Mouse (Mus musculus) T-cell, adult 2 months (primary cell): ENCODE measurements around the gene Cdc45.

Source experiments
- DNase-seq: peaks from one replicate; pipeline ENCODE4 v3.0.0; 2022; ENCODE audit warnings: low spot score

Cdc45 gene

GRCm38 (mm10) chr16:18788627-18789406, 23.0 kb downstream of the Cdc45 start:
- no peak for DNase-seq

- no peak for DNase-seq
These were observed 25.1 kb downstream of the Cdc45 start for GRCm38 (mm10) chr16:18786652-18787051.

GRCm38 (mm10) chr16:18785485-18785884, 26.3 kb downstream of the Cdc45 start:
- DNase-seq: no peak

- DNase-seq: no peak
These were observed 26.8 kb downstream of the Cdc45 start for GRCm38 (mm10) chr16:18785025-18785424.

- no peak for DNase-seq
These were observed 30.0 kb downstream of the Cdc45 start for GRCm38 (mm10) chr16:18781810-18782209.

GRCm38 (mm10) chr16:18778461-18778860, 33.3 kb downstream of the Cdc45 start:
- no peak for DNase-seq

- no peak for DNase-seq
These were observed 34.4 kb downstream of the Cdc45 start for GRCm38 (mm10) chr16:18777101-18778080.

- no peak for DNase-seq
These were observed 35.2 kb downstream of the Cdc45 start, which contains the start of gene Cldn5 for GRCm38 (mm10) chr16:18776556-18777100. TSS of gene Cldn5 (plus strand) at chr16:18776847.

GRCm38 (mm10) chr16:18775621-18776555, 35.9 kb downstream of the Cdc45 start:
- no peak for DNase-seq

GRCm38 (mm10) chr16:18773936-18774335, 37.9 kb downstream of the Cdc45 start:
- DNase-seq: no peak

GRCm38 (mm10) chr16:18769501-18769900, 42.3 kb downstream of the Cdc45 start:
- DNase-seq: no peak

- DNase-seq: no peak
These were observed 45.4 kb downstream of the Cdc45 start for GRCm38 (mm10) chr16:18766390-18766789.

GRCm38 (mm10) chr16:18762960-18763359, 48.8 kb downstream of the Cdc45 start:
- no peak for DNase-seq

GRCm38 (mm10) chr16:18761734-18762133, 50.1 kb downstream of the Cdc45 start:
- DNase-seq: no peak

- no peak for DNase-seq
These were observed 59.8 kb downstream of the Cdc45 start for GRCm38 (mm10) chr16:18751885-18752499.

- DNase-seq: no peak
These were observed 60.7 kb downstream of the Cdc45 start for GRCm38 (mm10) chr16:18751101-18751500.

GRCm38 (mm10) chr16:18746268-18747122, 65.3 kb downstream of the Cdc45 start:
- DNase-seq: no peak

GRCm38 (mm10) chr16:18738303-18738702, 73.5 kb downstream of the Cdc45 start:
- no peak for DNase-seq

GRCm38 (mm10) chr16:18733100-18733956, 78.5 kb downstream of the Cdc45 start:
- peak; percentile 53 for DNase-seq
